Mouse (Mus musculus): Measurements from ENCODE around the gene Lmntd1. TPM values are rescaled to one million over a fixed set of nuclear protein-coding genes. Genes with fewer than 3 reads are reported as not detected.

The Lmntd1 gene
- polyA plus RNA-seq, 1 experiment = not detected

DNA sequence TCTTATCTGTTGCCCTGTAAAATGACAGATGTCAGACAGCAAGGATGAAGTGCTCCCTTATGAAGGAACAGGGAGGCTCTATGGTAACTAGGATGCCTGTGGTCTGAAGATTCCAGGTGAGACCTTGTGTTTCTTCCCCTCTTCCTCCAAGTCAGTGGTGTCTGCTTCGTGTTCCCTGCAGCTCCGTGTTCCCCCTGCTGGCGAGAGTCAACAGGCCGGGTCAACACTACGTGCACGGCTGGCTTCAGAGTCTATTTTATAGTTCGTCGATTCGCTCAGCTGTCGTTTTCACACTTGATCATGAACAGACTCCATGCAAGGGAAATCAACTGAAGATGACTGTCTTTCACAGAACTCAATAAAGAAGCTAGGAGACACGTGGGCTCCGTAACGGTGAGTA is 171.3 kb downstream of the Lmntd1 start:
- Histone ChIP-seq H3K4me3 (no peak overlapping the region), H3ac (ENCODE audit: control insufficient read depth, insufficient read length) (no peak overlapping the region), H3K27me3 (ENCODE audit: control insufficient read depth, insufficient read depth, insufficient read length) (no peaks in the 10 kb centered on the region), H3K4me2 (ENCODE audit: low read depth) (no peak overlapping the region), H3K36me3 (ENCODE audit: control insufficient read depth, insufficient read depth) (no peaks in the 10 kb centered on the region), H3K79me2 (ENCODE audit: control insufficient read depth, insufficient read depth) (no peaks in the 10 kb centered on the region)
- no peak for TF ChIP-seq TCF12 (IDR thresholded peaks at IDR 0.05; ENCODE audit: insufficient read depth, poor library complexity, severe bottlenecking)

DNA sequence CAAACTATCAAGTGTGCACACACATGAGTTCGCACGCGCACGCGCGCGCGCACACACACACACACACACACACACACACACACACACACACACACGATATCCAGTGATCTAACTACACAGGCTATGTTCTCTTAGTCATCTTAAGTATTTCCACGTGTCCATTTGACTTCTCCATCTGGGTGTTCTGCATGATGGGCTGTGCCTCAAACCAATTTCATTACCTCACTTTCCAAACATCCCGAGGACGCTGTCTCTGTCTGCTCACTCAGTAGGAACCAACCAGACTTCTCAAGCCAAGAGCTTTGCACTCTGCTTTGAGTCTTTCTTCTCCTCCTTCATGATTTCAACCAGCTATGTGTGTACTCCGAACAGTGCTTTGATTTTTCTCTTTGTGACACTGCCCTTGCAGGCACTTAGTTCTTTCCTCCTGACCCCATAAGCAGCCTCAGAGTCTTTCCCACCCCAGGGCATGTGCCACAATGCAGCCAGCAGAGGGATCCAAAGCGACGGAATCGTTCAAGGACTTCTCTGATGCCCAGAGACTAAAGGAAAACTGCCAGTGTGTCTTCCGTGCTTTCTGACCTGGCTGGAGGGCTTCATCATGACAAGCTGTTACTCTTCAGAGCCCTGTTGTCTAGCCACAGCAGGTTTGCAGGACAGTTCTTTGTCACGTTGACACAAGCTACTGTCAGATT is 172.6 kb downstream of the Lmntd1 start:
- H3K4me2 ChIP-seq (ENCODE audit: low read depth) = no peak overlapping the region
- H3K79me2 ChIP-seq (ENCODE audit: control insufficient read depth, insufficient read depth) = no peaks in the 10 kb centered on the region
- H3ac ChIP-seq (ENCODE audit: control insufficient read depth, insufficient read length) = no peak overlapping the region
- TF ChIP-seq POLR2AphosphoS2 (IDR thresholded peaks at IDR 0.05; ENCODE audit: insufficient read length, low read depth) = no peak
- no peak for TF ChIP-seq CEBPB (IDR thresholded peaks at IDR 0.05; ENCODE audit: insufficient read depth, poor library complexity, severe bottlenecking)
- no peak for TF ChIP-seq MAX (IDR thresholded peaks at IDR 0.05; ENCODE audit: low read depth)
- no peak for TF ChIP-seq USF1 (IDR thresholded peaks at IDR 0.05; ENCODE audit: low read depth)
- TF ChIP-seq MYOG (IDR thresholded peaks at IDR 0.05; ENCODE audit: control insufficient read depth in 1 of 3, insufficient read depth in 1 of 3, insufficient read length in 2 of 3, low read depth in 2 of 3) = no peak
- TF ChIP-seq TCF3 (IDR thresholded peaks at IDR 0.05; ENCODE audit: insufficient read length, low read depth) = no peak
- TF ChIP-seq MYOD1 (IDR thresholded peaks at IDR 0.05; ENCODE audit: control insufficient read depth in 1 of 3, insufficient read length in 2 of 3, low read depth in 2 of 3) = no peak
- H3K36me3 ChIP-seq (ENCODE audit: control insufficient read depth, insufficient read depth) = no peaks in the 10 kb centered on the region
- no peaks in the 10 kb centered on the region for H3K27me3 ChIP-seq (ENCODE audit: control insufficient read depth, insufficient read depth, insufficient read length)
- H3K4me3 ChIP-seq = no peak overlapping the region

DNA sequence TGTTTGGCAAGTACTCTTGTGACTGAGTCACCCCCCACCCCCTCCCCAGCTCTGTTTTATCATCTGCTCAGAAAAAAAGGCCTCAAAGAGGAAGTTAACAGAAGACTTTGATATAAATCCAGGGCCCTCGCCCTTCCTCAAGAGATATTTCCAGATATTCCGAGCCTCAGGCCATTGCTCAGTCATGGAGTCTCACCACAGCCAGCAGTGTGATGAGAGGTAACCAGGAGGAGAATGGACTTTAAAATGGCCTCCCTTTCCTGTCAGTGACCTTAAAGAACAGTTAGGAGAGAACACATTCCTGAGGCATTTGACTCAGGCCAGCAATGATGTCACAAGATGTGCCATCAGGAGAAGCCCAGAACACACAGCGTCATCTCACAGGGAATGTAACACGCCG is 175.3 kb downstream of the Lmntd1 start:
- Histone ChIP-seq H3K79me2 (ENCODE audit: control insufficient read depth, insufficient read depth) (no peaks in the 10 kb centered on the region), H3K4me3 (no peak overlapping the region), H3ac (ENCODE audit: control insufficient read depth, insufficient read length) (no peak overlapping the region), H3K4me2 (ENCODE audit: low read depth) (no peak overlapping the region), H3K27me3 (ENCODE audit: control insufficient read depth, insufficient read depth, insufficient read length) (no peaks in the 10 kb centered on the region), H3K36me3 (ENCODE audit: control insufficient read depth, insufficient read depth) (no peaks in the 10 kb centered on the region)
- TF ChIP-seq CEBPB (IDR thresholded peaks at IDR 0.05; ENCODE audit: insufficient read depth, poor library complexity, severe bottlenecking) = no peak
- no peak for TF ChIP-seq SRF (IDR thresholded peaks at IDR 0.05; ENCODE audit: control insufficient read depth, insufficient read length, low read depth)
- TF ChIP-seq REST (IDR thresholded peaks at IDR 0.05; ENCODE audit: insufficient read depth, insufficient read length) = no peak
- TF ChIP-seq TCF3 (IDR thresholded peaks at IDR 0.05; ENCODE audit: insufficient read length, low read depth) = no peak
- no peak for TF ChIP-seq MYOG (IDR thresholded peaks at IDR 0.05; ENCODE audit: control insufficient read depth in 1 of 3, insufficient read depth in 1 of 3, insufficient read length in 2 of 3, low read depth in 2 of 3)
- no peak for TF ChIP-seq E2F4 (IDR thresholded peaks at IDR 0.05; ENCODE audit: insufficient read depth)
- no peak for TF ChIP-seq MYOD1 (IDR thresholded peaks at IDR 0.05; ENCODE audit: control insufficient read depth in 1 of 3, insufficient read length in 2 of 3, low read depth in 2 of 3)
- TF ChIP-seq POLR2AphosphoS2 (IDR thresholded peaks at IDR 0.05; ENCODE audit: insufficient read length, low read depth) = no peak

DNA sequence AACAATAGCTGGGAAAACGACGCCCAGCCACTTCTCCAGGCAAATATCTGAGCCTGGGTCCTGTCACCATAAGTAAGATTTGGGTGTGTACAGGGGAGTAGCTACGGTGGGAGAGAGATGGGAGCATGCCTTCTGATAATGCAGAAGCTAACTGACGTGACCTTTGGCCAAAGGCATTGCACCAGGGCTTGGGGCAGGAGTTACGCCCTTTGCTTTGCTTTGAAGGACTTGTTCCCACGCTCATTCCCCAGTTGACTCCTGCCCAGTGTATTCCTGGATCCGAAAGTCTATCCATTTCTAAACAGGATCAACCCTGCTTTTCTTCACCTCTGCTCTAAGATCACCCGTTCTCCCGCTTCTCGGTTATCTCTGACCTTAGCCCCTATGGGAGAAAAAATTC is 178.4 kb downstream of the Lmntd1 start:
- H3K27me3 ChIP-seq (ENCODE audit: control insufficient read depth, insufficient read depth, insufficient read length) = no peaks in the 10 kb centered on the region

DNA sequence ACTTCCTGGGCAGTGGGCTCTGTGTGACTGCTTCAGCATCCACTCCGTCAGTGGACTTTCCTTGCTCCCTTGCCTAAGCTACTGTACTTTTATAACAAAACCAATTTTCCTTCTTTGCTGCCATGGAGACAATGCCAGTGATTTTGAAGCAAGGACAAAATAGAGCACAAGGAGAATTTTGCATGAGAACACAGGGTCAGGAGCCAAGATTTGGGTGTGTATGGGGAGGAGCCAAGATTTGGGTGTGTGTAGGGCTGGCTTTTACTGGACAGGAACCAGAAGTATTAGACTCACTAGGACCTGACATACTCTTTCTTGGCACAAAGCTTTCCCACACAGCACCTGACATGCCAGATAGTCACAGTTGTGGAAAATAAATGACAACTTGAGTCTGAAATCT is 179.0 kb downstream of the Lmntd1 start:
- H3K4me3 ChIP-seq = no peak overlapping the region
- no peaks in the 10 kb centered on the region for H3K27me3 ChIP-seq (ENCODE audit: control insufficient read depth, insufficient read depth, insufficient read length)
- H3K79me2 ChIP-seq (ENCODE audit: control insufficient read depth, insufficient read depth) = no peaks in the 10 kb centered on the region
- no peaks in the 10 kb centered on the region for H3K36me3 ChIP-seq (ENCODE audit: control insufficient read depth, insufficient read depth)
- H3ac ChIP-seq (ENCODE audit: control insufficient read depth, insufficient read length) = no peak overlapping the region
- H3K4me2 ChIP-seq (ENCODE audit: low read depth) = no peak overlapping the region
- TF ChIP-seq MYOD1 (IDR thresholded peaks at IDR 0.05; ENCODE audit: control insufficient read depth in 1 of 3, insufficient read length in 2 of 3, low read depth in 2 of 3) = no peak
- TF ChIP-seq TCF3 (IDR thresholded peaks at IDR 0.05; ENCODE audit: insufficient read length, low read depth) = no peak
- TF ChIP-seq POLR2AphosphoS2 (IDR thresholded peaks at IDR 0.05; ENCODE audit: insufficient read length, low read depth) = no peak
- TF ChIP-seq POLR2A (IDR thresholded peaks at IDR 0.05; ENCODE audit: insufficient read length, low read depth) = no peak
- no peak for TF ChIP-seq SRF (IDR thresholded peaks at IDR 0.05; ENCODE audit: control insufficient read depth, insufficient read length, low read depth)
- no peak for TF ChIP-seq MAX (IDR thresholded peaks at IDR 0.05; ENCODE audit: low read depth)
- no peak for TF ChIP-seq USF1 (IDR thresholded peaks at IDR 0.05; ENCODE audit: low read depth)
- no peak for TF ChIP-seq MYOG (IDR thresholded peaks at IDR 0.05; ENCODE audit: control insufficient read depth in 1 of 3, insufficient read depth in 1 of 3, insufficient read length in 2 of 3, low read depth in 2 of 3)
- TF ChIP-seq TCF12 (IDR thresholded peaks at IDR 0.05; ENCODE audit: insufficient read depth, poor library complexity, severe bottlenecking) = no peak

More for the DNA sequence above, 178.4 kb downstream of the Lmntd1 start:
- TF ChIP-seq TCF12 (IDR thresholded peaks at IDR 0.05; ENCODE audit: insufficient read depth, poor library complexity, severe bottlenecking) = no peak
- no peak for TF ChIP-seq SRF (IDR thresholded peaks at IDR 0.05; ENCODE audit: control insufficient read depth, insufficient read length, low read depth)
- TF ChIP-seq CEBPB (IDR thresholded peaks at IDR 0.05; ENCODE audit: insufficient read depth, poor library complexity, severe bottlenecking) = no peak
- no peak for TF ChIP-seq POLR2AphosphoS2 (IDR thresholded peaks at IDR 0.05; ENCODE audit: insufficient read length, low read depth)
- TF ChIP-seq E2F4 (IDR thresholded peaks at IDR 0.05; ENCODE audit: insufficient read depth) = no peak
- no peak for TF ChIP-seq USF1 (IDR thresholded peaks at IDR 0.05; ENCODE audit: low read depth)
- Histone ChIP-seq H3K36me3 (ENCODE audit: control insufficient read depth, insufficient read depth) (no peaks in the 10 kb centered on the region), H3K79me2 (ENCODE audit: control insufficient read depth, insufficient read depth) (no peaks in the 10 kb centered on the region), H3K4me3 (no peak overlapping the region), H3K4me2 (ENCODE audit: low read depth) (no peak overlapping the region), H3ac (ENCODE audit: control insufficient read depth, insufficient read length) (no peak overlapping the region)
